Mouse (Mus musculus): ENCODE data around the gene Plekhg4. TPM values are rescaled to one million over a fixed set of nuclear protein-coding genes. Genes with fewer than 3 reads are reported as not detected.
A peak's percentile ranks its signal among the peaks of the same experiment; 100 is the strongest.

The Plekhg4 gene
- polyA plus RNA-seq, 1 experiment, result 11.5 TPM

GRCm38 (mm10) chr8:105353583-105354135 is 19.4 kb upstream of the Plekhg4 start:
- TF ChIP-seq CTCF (IDR thresholded peaks at IDR 0.05; ENCODE audit: borderline replicate concordance, extremely low read depth, insufficient read depth, insufficient read length) (no peak), POLR2A (IDR thresholded peaks at IDR 0.05; ENCODE audit: borderline replicate concordance, extremely low read depth, insufficient read depth, insufficient read length, poor library complexity, severe bottlenecking) (no peak)

GRCm38 (mm10) chr8:105354549-105354948 is 18.5 kb upstream of the Plekhg4 start:
- TF ChIP-seq POLR2A (IDR thresholded peaks at IDR 0.05; ENCODE audit: borderline replicate concordance, extremely low read depth, insufficient read depth, insufficient read length, poor library complexity, severe bottlenecking) (no peak), CTCF (IDR thresholded peaks at IDR 0.05; ENCODE audit: borderline replicate concordance, extremely low read depth, insufficient read depth, insufficient read length) (no peak)
- DNase-seq (ENCODE audit: low read depth), result no peak

More at GRCm38 (mm10) chr8:105353583-105354135, 19.4 kb upstream of the Plekhg4 start:
- no peak for DNase-seq (ENCODE audit: low read depth)

- TF ChIP-seq POLR2A (IDR thresholded peaks at IDR 0.05; ENCODE audit: borderline replicate concordance, extremely low read depth, insufficient read depth, insufficient read length, poor library complexity, severe bottlenecking) (no peak), CTCF (IDR thresholded peaks at IDR 0.05; ENCODE audit: borderline replicate concordance, extremely low read depth, insufficient read depth, insufficient read length) (no peak)
- DNase-seq (ENCODE audit: low read depth), result no peak
Observed at GRCm38 (mm10) chr8:105355179-105356024, 17.7 kb upstream of the Plekhg4 start.

DNA sequence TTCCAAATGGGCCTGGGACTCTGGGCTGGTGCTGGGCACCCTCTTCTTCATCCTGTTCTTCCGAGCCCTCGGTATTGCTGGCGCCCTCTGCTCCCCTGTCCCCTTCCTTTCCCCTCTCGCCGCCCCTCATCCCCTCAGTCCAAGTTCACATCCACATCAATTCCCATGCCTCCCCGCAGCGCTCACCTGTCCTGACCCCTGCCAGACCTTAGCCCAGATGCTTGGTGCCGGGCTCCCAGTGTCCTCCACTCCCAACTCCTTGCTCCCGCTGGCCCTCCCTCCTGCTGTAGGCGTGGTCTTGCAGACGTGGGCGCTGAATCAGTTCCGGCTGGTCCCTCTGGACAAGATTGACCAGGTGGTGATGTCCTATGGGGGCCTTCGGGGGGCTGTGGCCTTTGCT is 16.4 kb upstream of the Plekhg4 start:
- TF ChIP-seq POLR2A (IDR thresholded peaks at IDR 0.05; ENCODE audit: borderline replicate concordance, extremely low read depth, insufficient read depth, insufficient read length, poor library complexity, severe bottlenecking) (no peak), CTCF (IDR thresholded peaks at IDR 0.05; ENCODE audit: borderline replicate concordance, extremely low read depth, insufficient read depth, insufficient read length) (no peak)
- DNase-seq (ENCODE audit: low read depth), result no peak

GRCm38 (mm10) chr8:105359208-105359607 is 13.9 kb upstream of the Plekhg4 start:
- no peak for TF ChIP-seq POLR2A (IDR thresholded peaks at IDR 0.05; ENCODE audit: borderline replicate concordance, extremely low read depth, insufficient read depth, insufficient read length, poor library complexity, severe bottlenecking)
- no peak for TF ChIP-seq CTCF (IDR thresholded peaks at IDR 0.05; ENCODE audit: borderline replicate concordance, extremely low read depth, insufficient read depth, insufficient read length)
- DNase-seq (ENCODE audit: low read depth), result no peak

DNA sequence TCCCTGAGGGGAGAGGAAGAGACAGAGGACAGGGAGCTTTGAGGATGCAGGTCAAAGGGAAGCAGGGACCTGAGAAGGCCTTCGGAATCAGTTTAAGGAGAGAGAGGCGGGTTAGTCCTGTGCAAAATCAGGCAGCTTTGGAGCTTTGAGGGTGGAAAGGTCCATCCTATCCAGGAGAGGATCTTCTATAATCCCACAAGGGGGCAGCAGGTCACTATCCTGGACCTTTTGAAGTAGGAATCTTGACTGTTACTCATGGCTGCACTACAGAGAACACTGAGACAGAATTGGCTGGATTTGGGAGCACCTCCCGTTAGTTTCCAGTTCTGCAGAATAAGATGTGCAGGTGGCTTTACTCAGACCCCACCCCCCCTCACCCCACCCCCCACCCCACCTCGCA is 13.4 kb upstream of the Plekhg4 start:
- peak; percentile 67 for DNase-seq (ENCODE audit: low read depth)
- TF ChIP-seq CTCF (IDR thresholded peaks at IDR 0.05; ENCODE audit: borderline replicate concordance, extremely low read depth, insufficient read depth, insufficient read length), result peak; percentile 42; the same call in 1 of the 2 replicates
- TF ChIP-seq POLR2A (IDR thresholded peaks at IDR 0.05; ENCODE audit: borderline replicate concordance, extremely low read depth, insufficient read depth, insufficient read length, poor library complexity, severe bottlenecking), result no peak

DNA sequence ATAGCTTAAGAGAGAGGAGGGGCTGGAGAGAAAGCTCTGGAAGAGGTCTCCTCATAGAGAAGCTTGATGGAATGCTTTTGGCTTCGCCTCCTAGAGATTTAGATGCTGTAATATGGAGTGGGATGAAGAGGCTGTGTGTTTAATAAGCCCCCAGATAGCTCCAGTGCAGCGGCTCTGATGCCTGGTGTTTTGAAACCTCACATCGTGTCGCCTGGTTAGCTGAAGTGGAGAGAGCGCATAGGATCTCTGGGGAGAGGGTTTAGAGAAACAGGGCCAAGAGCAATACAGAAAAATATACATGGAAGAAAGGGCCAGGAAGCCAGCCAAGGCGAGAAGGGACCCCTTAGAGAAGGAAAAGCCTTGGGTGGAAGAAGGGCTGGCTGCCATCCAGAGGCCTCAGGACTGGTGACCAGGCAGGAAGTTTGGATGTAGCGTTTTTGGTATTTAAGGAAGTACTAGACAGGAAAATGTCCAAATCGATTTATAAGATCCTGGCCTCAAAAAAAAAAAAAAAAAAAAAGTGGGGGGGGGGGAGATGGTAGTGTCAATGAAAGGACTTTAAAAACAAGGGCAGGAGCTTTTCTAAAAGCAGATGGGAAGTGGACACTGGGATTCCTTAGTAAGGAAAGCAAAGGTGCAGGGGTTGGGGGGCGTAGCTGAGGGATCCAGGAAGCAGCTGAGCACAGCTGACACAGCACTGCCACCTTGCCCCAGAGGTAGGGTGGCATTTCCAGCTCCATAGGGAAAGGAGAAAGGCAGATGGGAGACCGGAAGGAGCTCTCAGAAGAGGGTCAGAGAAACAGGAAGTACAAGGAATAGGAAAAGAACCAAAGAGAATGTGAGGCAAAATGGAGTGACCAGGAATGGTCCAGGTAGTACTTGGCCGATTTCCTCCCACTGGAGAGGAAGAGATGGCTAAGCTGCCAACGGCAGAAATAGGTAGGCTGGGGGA is 11.0 kb upstream of the Plekhg4 start:
- no peak for TF ChIP-seq CTCF (IDR thresholded peaks at IDR 0.05; ENCODE audit: borderline replicate concordance, extremely low read depth, insufficient read depth, insufficient read length)
- TF ChIP-seq POLR2A (IDR thresholded peaks at IDR 0.05; ENCODE audit: borderline replicate concordance, extremely low read depth, insufficient read depth, insufficient read length, poor library complexity, severe bottlenecking), result no peak
- peak; percentile 49 for DNase-seq (ENCODE audit: low read depth)

- peak; percentile 15 for DNase-seq (ENCODE audit: low read depth)
- no peak for TF ChIP-seq CTCF (IDR thresholded peaks at IDR 0.05; ENCODE audit: borderline replicate concordance, extremely low read depth, insufficient read depth, insufficient read length)
- no peak for TF ChIP-seq POLR2A (IDR thresholded peaks at IDR 0.05; ENCODE audit: borderline replicate concordance, extremely low read depth, insufficient read depth, insufficient read length, poor library complexity, severe bottlenecking)
Observed at GRCm38 (mm10) chr8:105367107-105367506, 6.0 kb upstream of the Plekhg4 start.

- TF ChIP-seq CTCF (IDR thresholded peaks at IDR 0.05; ENCODE audit: borderline replicate concordance, extremely low read depth, insufficient read depth, insufficient read length) (no peak), POLR2A (IDR thresholded peaks at IDR 0.05; ENCODE audit: borderline replicate concordance, extremely low read depth, insufficient read depth, insufficient read length, poor library complexity, severe bottlenecking) (no peak)
- no peak for DNase-seq (ENCODE audit: low read depth)
Observed at GRCm38 (mm10) chr8:105372473-105372872, 601 bp upstream of the Plekhg4 start.

GRCm38 (mm10) chr8:105374513-105374966 is 1.5 kb downstream of the Plekhg4 start:
- TF ChIP-seq POLR2A (IDR thresholded peaks at IDR 0.05; ENCODE audit: borderline replicate concordance, extremely low read depth, insufficient read depth, insufficient read length, poor library complexity, severe bottlenecking) (no peak), CTCF (IDR thresholded peaks at IDR 0.05; ENCODE audit: borderline replicate concordance, extremely low read depth, insufficient read depth, insufficient read length) (peak; percentile 39; the same call in 1 of the 2 replicates)
- DNase-seq (ENCODE audit: low read depth), result peak; percentile 5

DNA sequence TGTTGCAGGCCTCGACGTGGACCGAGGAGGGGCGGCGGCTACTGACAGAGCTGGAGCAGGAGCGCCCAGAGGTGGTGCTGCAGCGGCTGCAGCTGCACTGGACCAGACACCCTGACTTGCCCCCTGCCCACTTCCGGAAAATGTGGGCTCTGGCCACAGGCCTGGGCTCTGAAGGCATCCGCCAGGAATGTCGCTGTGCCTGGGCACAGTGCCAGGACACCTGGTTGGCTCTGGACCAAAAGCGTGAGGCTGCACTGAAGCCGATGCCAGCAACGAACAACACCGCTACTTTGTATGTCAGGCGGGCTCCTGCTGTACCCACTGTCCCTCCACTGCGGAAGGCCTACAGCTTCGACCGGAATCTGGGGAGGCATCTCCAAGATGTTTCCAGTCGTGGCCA is 5.6 kb downstream of the Plekhg4 start:
- peak; percentile 56 for DNase-seq (ENCODE audit: low read depth)
- TF ChIP-seq CTCF (IDR thresholded peaks at IDR 0.05; ENCODE audit: borderline replicate concordance, extremely low read depth, insufficient read depth, insufficient read length) (no peak), POLR2A (IDR thresholded peaks at IDR 0.05; ENCODE audit: borderline replicate concordance, extremely low read depth, insufficient read depth, insufficient read length, poor library complexity, severe bottlenecking) (no peak)

All from brain, embryonic 14.5 days (tissue).